Mouse (Mus musculus): ENCODE results near the gene Adgrg5. TPM values are rescaled to one million over a fixed set of nuclear protein-coding genes. Genes with fewer than 3 reads are reported as not detected.

Gene Adgrg5
- polyA plus RNA-seq, 1 experiment, result 1.8 TPM

- peaks cover 68% of the 10 kb centered on the region for H3K36me3 ChIP-seq (replicated peaks; ENCODE audit: low read length)
- H3K4me1 ChIP-seq, result peaks cover 85% of the 10 kb centered on the region
- peak overlapping the region; percentile 93 for H3K4me3 ChIP-seq (replicated peaks)
- TF ChIP-seq FLI1 (IDR thresholded peaks at IDR 0.05; ENCODE audit: low read length) (no peak), GATA1 (IDR thresholded peaks at IDR 0.05; ENCODE audit: borderline replicate concordance, low read length) (no peak)
- no peaks in the 10 kb centered on the region for H3K27me3 ChIP-seq (replicated peaks)
- no peaks in the 10 kb centered on the region for H3K9me3 ChIP-seq
Observed at GRCm38 (mm10) chr8:94986676-94987075, 63.2 kb downstream of the Adgrg5 start.

- peak overlapping the region; percentile 93 for H3K4me3 ChIP-seq (replicated peaks)
- H3K9me3 ChIP-seq, result no peaks in the 10 kb centered on the region
- H3K27me3 ChIP-seq (replicated peaks), result no peaks in the 10 kb centered on the region
- TF ChIP-seq GATA1 (IDR thresholded peaks at IDR 0.05; ENCODE audit: borderline replicate concordance, low read length) (no peak; the same call in 2 of the 3 replicates), FLI1 (IDR thresholded peaks at IDR 0.05; ENCODE audit: low read length) (no peak)
- peaks cover 76% of the 10 kb centered on the region for H3K36me3 ChIP-seq (replicated peaks; ENCODE audit: low read length)
- H3K4me1 ChIP-seq, result peaks cover 85% of the 10 kb centered on the region
Observed at GRCm38 (mm10) chr8:94987553-94987952, 64.1 kb downstream of the Adgrg5 start.

GRCm38 (mm10) chr8:94988619-94989018, 65.1 kb downstream of the Adgrg5 start:
- no peak for TF ChIP-seq GATA1 (IDR thresholded peaks at IDR 0.05; ENCODE audit: borderline replicate concordance, low read length)
- no peak for TF ChIP-seq FLI1 (IDR thresholded peaks at IDR 0.05; ENCODE audit: low read length)
- peaks cover 85% of the 10 kb centered on the region for H3K4me1 ChIP-seq
- H3K9me3 ChIP-seq, result no peaks in the 10 kb centered on the region
- H3K4me3 ChIP-seq (replicated peaks), result peak overlapping the region; percentile 93
- H3K27me3 ChIP-seq (replicated peaks), result no peaks in the 10 kb centered on the region
- H3K36me3 ChIP-seq (replicated peaks; ENCODE audit: low read length), result peaks cover 87% of the 10 kb centered on the region

- peaks cover 90% of the 10 kb centered on the region for H3K4me1 ChIP-seq
- H3K4me3 ChIP-seq (replicated peaks), result peak overlapping the region; percentile 93
- H3K36me3 ChIP-seq (replicated peaks; ENCODE audit: low read length), result peaks cover 98% of the 10 kb centered on the region
- no peak for TF ChIP-seq FLI1 (IDR thresholded peaks at IDR 0.05; ENCODE audit: low read length)
- no peak for TF ChIP-seq GATA1 (IDR thresholded peaks at IDR 0.05; ENCODE audit: borderline replicate concordance, low read length)
- H3K27me3 ChIP-seq (replicated peaks), result no peaks in the 10 kb centered on the region
- H3K9me3 ChIP-seq, result no peaks in the 10 kb centered on the region
Observed at GRCm38 (mm10) chr8:94989711-94990110, 66.2 kb downstream of the Adgrg5 start.

- TF ChIP-seq GATA1 (IDR thresholded peaks at IDR 0.05; ENCODE audit: borderline replicate concordance, low read length) (no peak), FLI1 (IDR thresholded peaks at IDR 0.05; ENCODE audit: low read length) (no peak)
- H3K4me1 ChIP-seq, result peaks cover 97% of the 10 kb centered on the region
- H3K9me3 ChIP-seq, result no peaks in the 10 kb centered on the region
- H3K4me3 ChIP-seq (replicated peaks), result peak overlapping the region; percentile 93
- H3K27me3 ChIP-seq (replicated peaks), result no peaks in the 10 kb centered on the region
- peaks cover 100% of the 10 kb centered on the region for H3K36me3 ChIP-seq (replicated peaks; ENCODE audit: low read length)
Observed at GRCm38 (mm10) chr8:94990598-94991453, 67.3 kb downstream of the Adgrg5 start.

GRCm38 (mm10) chr8:94991454-94991994, 68.0 kb downstream of the Adgrg5 start:
- Histone ChIP-seq H3K4me1 (peaks cover 100% of the 10 kb centered on the region), H3K36me3 (replicated peaks; ENCODE audit: low read length) (peaks cover 100% of the 10 kb centered on the region)

GRCm38 (mm10) chr8:94992010-94992409, 68.5 kb downstream of the Adgrg5 start:
- TF ChIP-seq FLI1 (IDR thresholded peaks at IDR 0.05; ENCODE audit: low read length), result no peak
- no peak for TF ChIP-seq GATA1 (IDR thresholded peaks at IDR 0.05; ENCODE audit: borderline replicate concordance, low read length)
- Histone ChIP-seq H3K4me1 (peaks cover 100% of the 10 kb centered on the region), H3K4me3 (replicated peaks) (peak overlapping the region; percentile 93), H3K9me3 (no peaks in the 10 kb centered on the region), H3K36me3 (replicated peaks; ENCODE audit: low read length) (peaks cover 100% of the 10 kb centered on the region), H3K27me3 (replicated peaks) (no peaks in the 10 kb centered on the region)

More at GRCm38 (mm10) chr8:94991454-94991994, 68.0 kb downstream of the Adgrg5 start:
- no peak for TF ChIP-seq FLI1 (IDR thresholded peaks at IDR 0.05; ENCODE audit: low read length)
- no peak for TF ChIP-seq GATA1 (IDR thresholded peaks at IDR 0.05; ENCODE audit: borderline replicate concordance, low read length)
- peak overlapping the region; percentile 93 for H3K4me3 ChIP-seq (replicated peaks)
- H3K27me3 ChIP-seq (replicated peaks), result no peaks in the 10 kb centered on the region
- H3K9me3 ChIP-seq, result no peaks in the 10 kb centered on the region

- Histone ChIP-seq H3K36me3 (replicated peaks; ENCODE audit: low read length) (peaks cover 100% of the 10 kb centered on the region), H3K27me3 (replicated peaks) (no peaks in the 10 kb centered on the region), H3K4me3 (replicated peaks) (peak overlapping the region; percentile 93), H3K9me3 (no peaks in the 10 kb centered on the region), H3K4me1 (peaks cover 100% of the 10 kb centered on the region)
- TF ChIP-seq GATA1 (IDR thresholded peaks at IDR 0.05; ENCODE audit: borderline replicate concordance, low read length), result no peak
- no peak for TF ChIP-seq FLI1 (IDR thresholded peaks at IDR 0.05; ENCODE audit: low read length)
Observed at GRCm38 (mm10) chr8:94992534-94992933, 69.0 kb downstream of the Adgrg5 start.

Other genes starting within 250 kb of the Adgrg5 start
- not detected in 2 replicates for gene Pllp, start 227.4 kb upstream of the Adgrg5 start, polyA plus RNA-seq (2012; ENCODE audit: insufficient read depth, low replicate concordance)
- 0.30 TPM in 1 of 2 replicates, not detected in the other for gene Ccl22, start 178.1 kb upstream of the Adgrg5 start, polyA plus RNA-seq (2012; ENCODE audit: insufficient read depth, low replicate concordance)
- 0.44 TPM in 1 of 2 replicates, not detected in the other for gene Cx3cl1, start 151.7 kb upstream of the Adgrg5 start, polyA plus RNA-seq (2012; ENCODE audit: insufficient read depth, low replicate concordance)
- gene Ccl17, start 113.2 kb upstream of the Adgrg5 start, polyA plus RNA-seq (2012; ENCODE audit: insufficient read depth, low replicate concordance), result not detected in 2 replicates
- 62.7 and 175 TPM in 2 replicates for gene Coq9, start 85.4 kb upstream of the Adgrg5 start, polyA plus RNA-seq (2012; ENCODE audit: insufficient read depth, low replicate concordance)
- gene Ciapin1, start 85.3 kb upstream of the Adgrg5 start, polyA plus RNA-seq (2012; ENCODE audit: insufficient read depth, low replicate concordance), result 404 and 666 TPM in 2 replicates
- 15.3 and 21.3 TPM in 2 replicates for gene Polr2c, start 66.2 kb upstream of the Adgrg5 start, polyA plus RNA-seq (2012; ENCODE audit: insufficient read depth, low replicate concordance)
- gene Dok4, start 47.4 kb upstream of the Adgrg5 start, polyA plus RNA-seq (2012; ENCODE audit: insufficient read depth, low replicate concordance), result 0.81 and 1.1 TPM in 2 replicates
- 0.73 and 1.4 TPM in 2 replicates for gene Ccdc102a, start 5.6 kb upstream of the Adgrg5 start, polyA plus RNA-seq (2012; ENCODE audit: insufficient read depth, low replicate concordance)
- 388 and 1,147 TPM in 2 replicates for gene Adgrg1, start 51.1 kb downstream of the Adgrg5 start, polyA plus RNA-seq (2012; ENCODE audit: insufficient read depth, low replicate concordance)
- 111 and 126 TPM in 2 replicates for gene Adgrg3, start 94.0 kb downstream of the Adgrg5 start, polyA plus RNA-seq (2012; ENCODE audit: insufficient read depth, low replicate concordance)
- 0.51 TPM in 1 of 2 replicates, not detected in the other for gene Drc7, start 131.4 kb downstream of the Adgrg5 start, polyA plus RNA-seq (2012; ENCODE audit: insufficient read depth, low replicate concordance)
- gene Katnb1, start 157.5 kb downstream of the Adgrg5 start, polyA plus RNA-seq (2012; ENCODE audit: insufficient read depth, low replicate concordance), result 17.2 and 46.5 TPM in 2 replicates